ENCODE assay signal across 19 mouse cellular contexts in genomic region chr10:117533541-117534386, GRCm38 (mm10).
DNase-seq lines count a peak whose midpoint lies in the region; ATAC-seq and TF ChIP-seq lines count a peak whose summit lies in the region.
"Had no signal": no experiment of that assay in that cellular context is flagged by ENCODE, and none has a peak within 500 bp of the region (broad histone marks: within the 10 kb centered on the region; RNA-seq: fewer than 3 reads in every experiment).

No protein-coding gene starts in this region.

- H3K4me3 ChIP-seq in cerebellum, adult 2 months (replicated peaks; ENCODE audit: insufficient read depth, low read depth, low read length) = no peak overlapping the region
- no peak overlapping the region for H3K4me3 ChIP-seq in intestine, embryonic 16.5 days (ENCODE audit: low read length)
- no peak overlapping the region for H3K4me3 ChIP-seq in midbrain, embryonic 11.5 days (ENCODE audit: low read depth, low read length)
- H3K4me3 ChIP-seq: embryonic facial prominence, embryonic 10.5 days; forebrain, embryonic 13.5 days; gastrocnemius, adult 2 months; heart, embryonic 12.5 days; hindbrain, embryonic 10.5 days; intestine, embryonic 15.5 days had no signal

- ATAC-seq in intestine, embryonic 16.5 days = no peak
- ATAC-seq in midbrain, embryonic 11.5 days (ENCODE audit: low FRiP score) = no peak
- ATAC-seq: activated CD4-positive, CD25-positive, alpha-beta regulatory T cell, adult 4 months; forebrain, embryonic 13.5 days; intestine, embryonic 15.5 days; Patski had no signal

- no peak overlapping the region for H3K9ac ChIP-seq in intestine, embryonic 16.5 days (ENCODE audit: low read depth, low read length)
- no peak overlapping the region for H3K9ac ChIP-seq in midbrain, embryonic 11.5 days (ENCODE audit: low read length)
- H3K9ac ChIP-seq: forebrain, embryonic 13.5 days; heart, embryonic 12.5 days; hindbrain, embryonic 14.5 days; intestine, embryonic 15.5 days had no signal

- 52% methylated on average over 8 of the region's 8 CpGs for WGBS in cerebellum, adult 2 months
- 87% methylated on average over 8 of the region's 8 CpGs for WGBS in intestine, embryonic 16.5 days
- WGBS in midbrain, embryonic 11.5 days = 88% methylated on average over 8 of the region's 8 CpGs

- H3K4me2 ChIP-seq in intestine, embryonic 16.5 days (ENCODE audit: low read depth, low read length) = no peak overlapping the region
- no peak overlapping the region for H3K4me2 ChIP-seq in midbrain, embryonic 11.5 days
- H3K4me2 ChIP-seq: forebrain, embryonic 13.5 days; heart, embryonic 12.5 days; hindbrain, embryonic 14.5 days; intestine, embryonic 15.5 days had no signal

- no peaks in the 10 kb centered on the region for H3K27me3 ChIP-seq in cerebellum, adult 2 months (ENCODE audit: control insufficient read depth, insufficient read depth, low read length)
- H3K27me3 ChIP-seq in intestine, embryonic 16.5 days (replicated peaks; ENCODE audit: control insufficient read depth, insufficient read depth, low read length) = no peaks in the 10 kb centered on the region
- H3K27me3 ChIP-seq in midbrain, embryonic 11.5 days (ENCODE audit: control insufficient read depth, insufficient read depth, low read length) = no peaks in the 10 kb centered on the region
- H3K27me3 ChIP-seq: forebrain, embryonic 13.5 days; heart, embryonic 12.5 days; intestine, embryonic 15.5 days had no signal

- H3K36me3 ChIP-seq in intestine, embryonic 16.5 days (ENCODE audit: control insufficient read depth, insufficient read depth, low read length) = no peaks in the 10 kb centered on the region
- no peaks in the 10 kb centered on the region for H3K36me3 ChIP-seq in midbrain, embryonic 11.5 days (ENCODE audit: control insufficient read depth, insufficient read depth, low read length)
- H3K36me3 ChIP-seq: embryonic facial prominence, embryonic 10.5 days; heart, embryonic 12.5 days; hindbrain, embryonic 10.5 days; intestine, embryonic 15.5 days had no signal

- no peaks in the 10 kb centered on the region for H3K4me1 ChIP-seq in cerebellum, adult 2 months (ENCODE audit: control insufficient read depth, insufficient read depth, low read length)
- H3K4me1 ChIP-seq in intestine, embryonic 16.5 days (ENCODE audit: control insufficient read depth, insufficient read depth, low read length) = no peaks in the 10 kb centered on the region
- H3K4me1 ChIP-seq in midbrain, embryonic 11.5 days (ENCODE audit: control insufficient read depth, insufficient read depth, low read length) = no peaks in the 10 kb centered on the region
- H3K4me1 ChIP-seq: forebrain, embryonic 13.5 days; heart, embryonic 12.5 days; intestine, embryonic 15.5 days had no signal

- TF ChIP-seq POLR2A in cerebellum, adult 2 months (IDR thresholded peaks at IDR 0.05; ENCODE audit: borderline replicate concordance, insufficient read depth, low read length) = no peak

- no peaks in the 10 kb centered on the region for H3K9me3 ChIP-seq in intestine, embryonic 16.5 days (ENCODE audit: control insufficient read depth, low read length)
- H3K9me3 ChIP-seq in midbrain, embryonic 11.5 days (ENCODE audit: control insufficient read depth, low read length) = no peaks in the 10 kb centered on the region
- H3K9me3 ChIP-seq: embryonic facial prominence, embryonic 10.5 days; forebrain, embryonic 13.5 days; hindbrain, embryonic 10.5 days; intestine, embryonic 15.5 days had no signal

- peak; percentile 11 to 55 for DNase-seq in cerebellum, adult 2 months
- DNase-seq in cerebellum, adult 8-10 months = no peak
- DNase-seq in cerebellum, postnatal 25 days = peak; percentile 20 to 57
- DNase-seq in cerebellum, adult 11 months = no peak
- peak; percentile 92 for DNase-seq in adipocyte (ENCODE audit: low spot score)
- DNase-seq in midbrain, embryonic 11.5 days (ENCODE audit: low spot score, missing footprints) = no peak
- DNase-seq: adrenal gland, adult 2 months; adrenal gland, postnatal 25 days; gastrocnemius, adult 2 months; gastrocnemius, postnatal 25 days had no signal

- no peak overlapping the region for H3K27ac ChIP-seq in cerebellum, adult 2 months (ENCODE audit: insufficient read depth, low read length)
- H3K27ac ChIP-seq in intestine, embryonic 16.5 days (ENCODE audit: low read length) = no peak overlapping the region
- H3K27ac ChIP-seq in midbrain, embryonic 11.5 days (ENCODE audit: low read depth, low read length) = no peak overlapping the region
- H3K27ac ChIP-seq: embryonic facial prominence, embryonic 10.5 days; forebrain, embryonic 13.5 days; gastrocnemius, adult 2 months; hindbrain, embryonic 10.5 days; hindbrain, embryonic 14.5 days; intestine, embryonic 15.5 days had no signal

- no peak for TF ChIP-seq CTCF in cerebellum, adult 2 months (IDR thresholded peaks at IDR 0.05; ENCODE audit: borderline replicate concordance, insufficient read depth, low read depth, low read length)

Comparison
In these comparisons a context has a peak if more than half of its experiments do, and no peak if none do; other contexts are left out.
1. DNase-seq: peak in cerebellum, adult 2 months (2 of 2), cerebellum, postnatal 25 days (2 of 2) and adipocyte (single experiment); none in cerebellum, adult 8-10 months (single experiment), cerebellum, adult 11 months (single experiment) and midbrain, embryonic 11.5 days (single experiment).